Mouse (Mus musculus): Measurements from ENCODE around the gene Ucn2.

Gene Ucn2

DNA sequence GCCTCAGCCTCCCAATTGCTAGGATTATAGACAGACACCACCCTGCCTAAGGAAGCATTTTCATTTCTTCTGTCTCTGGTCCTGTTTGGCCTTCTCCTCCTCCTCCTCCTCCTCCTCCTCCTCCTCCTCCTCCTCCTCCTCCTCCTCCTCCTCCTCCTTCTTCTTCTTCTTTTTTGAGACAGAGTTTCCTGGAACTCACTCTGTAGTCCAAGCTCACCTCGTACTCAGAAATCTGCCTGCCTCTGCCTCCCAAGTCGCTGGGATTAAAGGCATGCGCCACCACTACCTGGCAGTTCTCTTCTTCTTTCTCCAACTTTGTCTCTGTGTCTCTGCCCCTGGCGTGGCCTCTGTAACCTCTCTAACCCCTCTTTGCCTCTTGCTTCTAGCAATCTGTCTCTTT, at the start of gene Ucn2:
Gene Ucn2, plus strand, starts transcription at position 301 of the 400 bp plus-strand sequence.
- DNase-seq: no peak

DNA sequence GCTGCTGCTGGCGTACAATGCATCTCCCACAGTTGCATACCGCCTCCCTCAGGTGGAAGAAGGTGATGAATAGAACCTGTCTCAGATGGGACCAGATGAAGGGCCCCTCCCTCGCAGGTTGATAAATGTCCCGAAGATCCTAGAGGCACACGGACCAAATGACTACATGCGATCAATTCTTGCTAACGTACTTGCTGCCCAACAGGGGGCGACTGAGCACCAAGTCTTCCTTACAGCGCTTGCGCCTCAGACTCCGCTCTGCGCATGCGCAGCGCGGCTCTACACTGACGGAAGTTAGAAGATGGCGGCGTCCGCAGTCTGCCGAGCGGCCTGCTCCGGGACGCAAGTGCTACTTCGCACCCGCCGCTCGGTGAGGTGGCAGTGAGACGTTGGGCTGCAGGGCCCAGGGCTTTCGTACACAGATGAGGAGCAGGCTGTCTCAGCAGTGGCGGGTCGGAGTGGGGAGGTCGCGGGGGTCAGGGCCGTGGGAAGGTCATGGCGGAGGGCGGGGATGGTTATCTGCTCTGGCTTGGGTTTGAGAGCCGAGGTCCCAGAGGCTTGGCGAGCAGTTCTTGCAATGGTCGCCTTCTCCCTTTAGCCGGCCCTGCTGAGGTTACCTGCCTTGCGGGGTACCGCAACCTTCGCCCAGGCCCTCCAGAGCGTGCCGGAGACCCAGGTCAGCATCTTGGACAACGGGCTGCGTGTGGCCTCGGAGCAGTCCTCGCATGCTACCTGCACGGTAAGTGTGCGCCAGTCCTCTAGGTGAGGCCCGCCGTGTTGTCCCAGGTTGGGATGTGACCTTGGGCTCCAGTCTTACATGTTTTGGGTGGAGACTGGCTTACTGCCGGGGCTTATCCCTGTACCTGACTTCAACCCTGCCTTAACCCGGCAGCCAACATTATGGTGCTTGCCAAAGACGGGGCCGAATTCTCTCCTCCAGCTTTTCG, 49.1 kb upstream of the Ucn2 start, which contains the start of gene Uqcrc1:
Gene Uqcrc1, plus strand, starts transcription at position 216 of the 947 bp plus-strand sequence.
- DNase-seq: peak; percentile 98

DNA sequence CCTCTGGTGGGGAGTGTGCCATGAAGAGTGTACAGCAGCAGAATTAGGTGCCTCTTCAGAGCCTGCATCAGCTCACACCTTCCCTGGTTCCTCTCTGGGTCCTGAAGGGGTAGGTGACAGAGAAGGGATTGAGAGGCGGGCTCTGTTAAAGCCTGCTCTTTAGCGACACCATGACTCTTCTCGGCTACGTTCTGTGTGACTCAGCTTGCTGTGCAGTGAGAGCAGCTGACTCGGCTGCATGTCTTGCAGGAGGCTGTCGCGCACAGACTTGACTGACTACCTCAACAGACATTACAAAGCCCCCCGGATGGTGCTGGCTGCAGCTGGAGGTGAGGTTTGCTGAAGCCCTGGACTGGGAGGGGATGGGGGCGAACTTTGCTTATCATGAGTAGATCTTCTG, 40.7 kb upstream of the Ucn2 start:
- no peak for DNase-seq

DNA sequence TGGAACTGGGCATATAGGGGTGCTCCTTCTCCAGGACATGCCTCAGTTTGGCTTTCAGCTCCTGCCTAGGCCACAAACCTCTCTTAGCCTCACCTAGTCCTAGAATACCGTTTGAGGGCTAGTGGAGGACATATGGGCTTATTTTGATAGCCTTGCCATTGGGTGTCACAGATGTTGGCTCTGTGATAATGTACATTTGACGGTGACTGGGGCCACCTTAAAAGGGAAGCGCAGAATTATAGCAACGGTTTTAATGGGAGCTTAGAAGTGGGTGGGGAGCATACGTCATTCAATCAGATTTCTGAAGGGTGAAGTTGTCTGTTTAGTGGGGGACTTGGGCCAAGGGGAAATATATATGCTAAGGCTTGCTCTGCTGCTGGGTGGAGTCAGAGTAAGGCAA, 40.2 kb upstream of the Ucn2 start:
- DNase-seq: no peak

DNA sequence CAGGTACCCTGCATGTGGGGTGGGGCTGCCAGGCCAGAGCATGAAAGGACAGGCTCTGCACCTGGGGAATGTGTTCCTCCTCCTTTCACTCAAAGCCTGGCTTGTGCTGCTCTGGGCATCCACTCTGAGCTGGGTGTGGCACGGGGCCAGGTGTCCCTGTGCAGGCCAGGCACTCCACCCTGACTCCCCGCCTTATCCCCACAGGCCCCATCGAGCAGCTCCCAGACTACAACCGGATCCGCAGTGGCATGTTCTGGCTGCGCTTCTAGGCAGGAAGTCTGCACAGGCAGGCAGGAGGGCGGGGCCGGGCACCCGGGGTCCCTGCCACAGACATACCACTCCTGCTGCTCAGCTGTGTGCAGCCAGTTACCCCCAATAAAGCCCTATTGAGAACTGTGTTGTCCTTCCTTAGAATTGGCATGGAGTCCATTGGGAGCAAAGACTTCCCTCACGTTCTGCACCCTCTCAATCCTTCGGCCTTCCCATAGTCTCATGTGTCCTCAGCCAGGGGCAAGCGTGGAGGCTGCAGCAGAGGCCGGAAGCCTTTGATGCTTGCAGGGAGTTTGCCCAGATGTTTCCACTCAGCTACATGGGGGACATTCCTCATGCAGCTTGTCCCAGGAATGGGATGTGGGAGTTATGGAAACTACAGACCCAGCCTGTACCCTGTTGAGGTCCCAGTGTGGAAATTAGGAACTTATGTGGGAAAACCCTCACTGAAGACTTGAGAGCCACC, 36.4 kb upstream of the Ucn2 start:
- peak; percentile 53 to 67 for DNase-seq

DNA sequence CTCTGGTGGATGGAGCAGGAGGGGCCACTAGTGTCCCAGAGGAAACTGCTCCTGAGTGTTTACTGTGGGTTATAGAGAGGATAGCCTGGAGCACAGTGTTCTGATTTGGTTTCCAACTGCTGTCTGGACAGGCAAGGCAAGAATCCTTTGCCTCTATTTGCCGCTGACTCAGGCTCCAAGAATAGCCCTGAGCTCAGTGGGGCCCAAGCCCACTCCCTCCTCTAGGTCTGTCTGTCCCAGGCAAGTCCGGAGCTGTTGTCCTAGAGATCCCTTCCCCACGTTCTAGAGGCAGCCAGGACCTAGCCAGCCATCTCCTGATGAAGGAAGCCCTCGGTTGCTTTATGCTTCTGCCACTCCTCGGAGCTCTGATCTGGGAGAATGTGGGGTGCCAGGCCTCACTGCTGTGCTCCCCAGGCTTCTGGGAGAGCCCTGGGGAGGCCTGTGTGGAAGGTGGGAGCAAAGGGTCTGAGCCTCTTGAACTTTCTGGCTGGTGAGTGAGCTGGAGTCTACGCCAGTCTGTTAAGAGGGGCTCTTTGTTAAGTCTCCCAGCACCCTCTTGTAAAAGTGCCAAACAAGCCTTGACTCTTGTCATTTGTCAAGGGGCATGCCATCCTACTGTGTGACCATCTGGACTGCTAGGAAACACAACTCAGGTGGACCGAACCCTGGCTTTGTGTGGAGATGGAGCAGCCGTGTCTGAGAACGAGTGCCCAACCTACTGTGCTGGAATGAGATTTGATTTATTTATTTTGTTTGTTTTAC, 35.7 kb upstream of the Ucn2 start:
- peak in 1 of 2 experiments; percentile 28 for DNase-seq

DNA sequence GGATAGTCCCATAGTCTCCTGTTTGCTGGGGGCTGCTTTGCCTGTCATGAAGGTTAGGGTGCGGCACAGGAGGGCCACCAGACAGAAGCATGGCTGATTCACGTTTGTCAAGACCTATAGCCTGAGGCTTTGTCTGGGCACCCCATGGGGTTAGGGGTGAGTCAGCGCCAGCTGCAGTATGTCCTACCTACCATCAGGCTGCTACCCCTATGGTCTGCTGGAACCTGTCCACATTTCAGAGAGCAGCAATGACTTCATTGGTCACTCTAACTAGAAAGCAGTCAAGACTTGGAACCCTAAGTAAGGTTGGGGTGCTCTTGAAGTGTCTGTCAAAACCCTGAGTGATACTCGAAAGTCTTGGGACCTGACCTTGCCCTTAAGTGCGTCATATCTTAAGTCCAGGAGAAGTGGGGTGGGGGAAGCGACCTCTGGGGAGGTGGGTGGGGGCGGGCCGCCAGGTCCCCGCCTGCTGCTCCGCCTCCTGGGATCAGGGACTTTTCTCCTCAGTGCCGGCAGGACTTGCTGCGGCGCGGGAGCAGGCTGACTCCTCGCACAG, 32.7 kb upstream of the Ucn2 start, which contains the start of gene Col7a1:
Gene Col7a1, plus strand, starts transcription at position 506 of the 556 bp plus-strand sequence.
- no peak for DNase-seq

DNA sequence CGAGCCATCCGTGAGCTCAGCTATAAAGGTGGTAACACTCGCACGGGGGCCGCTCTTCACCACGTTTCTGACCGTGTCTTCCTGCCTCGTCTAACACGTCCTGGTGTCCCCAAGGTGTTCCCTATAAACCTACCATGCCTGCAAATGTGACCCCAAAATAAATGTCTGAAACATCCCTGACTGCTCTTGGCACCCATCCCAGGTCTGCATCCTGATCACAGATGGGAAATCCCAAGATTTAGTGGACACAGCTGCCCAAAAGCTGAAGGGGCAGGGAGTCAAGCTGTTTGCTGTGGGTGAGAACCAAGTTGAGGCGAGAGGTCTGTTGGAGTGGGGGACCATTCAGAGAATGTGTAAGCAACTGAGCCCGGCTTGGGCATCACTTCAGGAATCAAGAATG, 30.6 kb upstream of the Ucn2 start:
- DNase-seq: no peak

DNA sequence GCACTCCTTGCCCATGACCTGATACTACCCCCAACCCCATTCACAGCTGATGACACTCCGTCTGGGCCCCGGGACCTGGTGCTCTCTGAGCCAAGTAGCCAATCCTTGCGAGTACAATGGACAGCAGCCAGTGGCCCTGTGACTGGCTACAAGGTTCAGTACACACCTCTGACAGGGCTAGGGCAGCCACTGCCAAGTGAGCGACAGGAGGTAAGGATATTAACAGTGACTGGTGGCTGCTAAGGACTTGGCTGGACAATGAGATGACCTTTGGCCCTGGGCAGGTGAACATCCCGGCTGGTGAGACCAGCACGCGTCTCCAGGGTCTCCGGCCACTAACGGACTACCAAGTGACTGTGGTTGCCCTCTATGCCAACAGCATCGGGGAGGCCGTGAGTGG, 30.0 kb upstream of the Ucn2 start:
- DNase-seq: no peak

DNA sequence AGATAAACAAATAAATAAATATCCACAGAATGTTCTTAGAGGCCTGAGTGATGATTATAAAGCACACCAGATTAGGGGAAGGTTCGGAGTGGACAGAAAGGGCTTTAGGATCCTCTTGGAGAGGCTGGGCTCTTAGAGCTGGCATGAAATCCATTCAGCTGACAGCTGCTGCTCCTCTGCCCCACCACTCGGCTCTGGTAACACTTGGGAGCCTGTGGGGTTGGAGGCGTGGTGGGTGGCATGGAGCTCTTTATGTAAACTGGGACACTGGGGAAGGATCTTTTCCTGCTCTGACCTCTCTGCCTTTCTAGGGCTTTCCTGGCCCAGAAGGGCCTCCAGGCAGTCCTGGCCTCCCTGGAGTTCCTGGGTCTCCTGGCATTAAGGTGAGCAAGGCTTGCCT, 22.2 kb upstream of the Ucn2 start:
- DNase-seq: no peak

DNA sequence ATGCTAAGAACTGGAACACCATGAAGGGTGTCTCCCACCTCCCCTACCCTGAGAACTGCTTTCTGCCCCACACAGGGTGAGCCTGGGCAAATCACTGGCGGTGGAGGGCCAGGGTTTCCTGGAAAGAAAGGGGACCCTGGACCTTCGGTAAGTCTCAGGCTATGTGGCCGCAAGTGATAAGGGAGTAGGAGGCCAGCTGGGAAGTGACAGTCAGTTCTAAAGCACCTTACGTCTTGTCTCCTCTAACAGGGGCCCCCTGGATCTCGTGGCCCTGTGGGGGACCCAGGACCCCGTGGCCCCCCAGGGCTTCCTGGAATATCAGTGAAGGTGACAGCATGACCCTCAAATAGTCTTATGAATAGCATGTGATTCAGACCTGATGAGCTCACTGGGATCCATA, 21.5 kb upstream of the Ucn2 start:
- DNase-seq: no peak

DNA sequence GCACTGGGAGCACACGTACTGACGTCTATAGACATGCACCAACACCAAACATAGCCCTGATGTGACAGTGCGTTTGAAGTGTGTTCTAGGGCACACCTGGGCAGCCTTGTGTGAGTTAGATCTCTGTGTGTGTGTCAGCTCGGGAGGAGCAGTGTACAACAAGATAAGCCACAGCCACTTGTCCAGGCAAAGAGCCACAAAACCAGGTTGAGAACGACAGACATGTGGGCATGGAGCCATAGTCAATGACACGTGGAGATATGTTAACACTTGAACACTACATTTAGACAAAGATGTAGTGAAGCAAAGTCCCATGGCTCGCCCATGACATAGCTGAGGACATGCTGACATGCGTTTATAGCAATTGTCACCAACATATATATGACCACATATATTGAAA, 15.2 kb upstream of the Ucn2 start:
- DNase-seq: no peak

DNA sequence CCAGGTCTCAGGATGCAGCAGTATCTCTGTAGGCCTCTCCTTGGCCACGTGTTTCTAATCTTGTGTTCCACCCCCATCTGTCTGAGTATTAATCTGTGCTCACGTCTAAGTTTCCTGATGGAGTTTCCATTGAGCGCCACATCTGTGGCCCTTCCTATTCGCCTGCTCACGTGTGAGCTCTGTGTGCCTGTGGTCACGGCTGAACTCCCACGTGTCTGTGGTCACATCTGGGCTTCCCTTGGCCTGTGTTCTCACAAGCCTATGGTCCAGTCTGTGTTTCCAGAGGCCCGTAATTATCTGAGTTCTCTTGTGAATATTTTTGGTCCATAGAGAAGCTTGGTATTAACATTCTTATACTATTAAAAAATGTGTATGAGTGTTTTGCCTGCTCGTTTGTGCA, 9.3 kb upstream of the Ucn2 start:
- no peak for DNase-seq

DNA sequence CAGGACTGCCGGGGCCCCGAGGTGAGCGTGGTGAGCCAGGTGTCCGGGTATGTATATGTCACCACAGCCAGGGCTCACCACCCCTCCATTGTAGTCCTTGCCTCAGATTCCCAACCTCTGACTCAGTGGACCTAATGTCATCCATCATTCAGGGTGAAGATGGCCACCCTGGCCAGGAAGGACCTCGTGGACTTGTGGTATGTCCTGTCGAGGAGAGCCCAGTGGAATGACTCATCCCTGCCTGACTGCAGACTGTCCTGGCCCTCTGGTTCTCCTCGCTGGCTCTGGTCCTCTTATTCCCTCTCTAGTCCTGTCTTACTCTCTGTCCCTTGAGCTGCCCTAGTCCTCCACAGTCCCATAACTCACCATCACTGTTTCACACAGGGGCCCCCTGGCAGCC, 7.8 kb upstream of the Ucn2 start:
- no peak for DNase-seq

DNA sequence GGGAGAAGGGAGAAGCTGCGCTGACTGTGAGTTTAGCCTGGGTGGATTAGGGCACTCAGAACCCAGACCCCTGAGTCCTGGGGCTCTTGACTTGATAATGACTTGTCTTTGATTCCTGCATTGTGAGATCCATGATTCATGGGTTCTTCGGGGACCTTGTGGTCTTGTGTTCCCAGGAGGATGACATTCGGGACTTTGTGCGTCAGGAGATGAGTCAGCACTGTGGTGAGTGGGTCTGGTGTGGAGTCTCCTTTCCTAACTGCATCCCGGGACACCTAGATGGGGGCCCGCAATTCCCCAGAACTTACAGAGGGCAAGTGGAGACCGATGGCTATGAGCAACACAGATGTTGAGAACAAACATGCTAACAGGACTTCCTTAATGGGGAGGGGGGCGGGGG, 3.3 kb upstream of the Ucn2 start:
- no peak for DNase-seq

DNA sequence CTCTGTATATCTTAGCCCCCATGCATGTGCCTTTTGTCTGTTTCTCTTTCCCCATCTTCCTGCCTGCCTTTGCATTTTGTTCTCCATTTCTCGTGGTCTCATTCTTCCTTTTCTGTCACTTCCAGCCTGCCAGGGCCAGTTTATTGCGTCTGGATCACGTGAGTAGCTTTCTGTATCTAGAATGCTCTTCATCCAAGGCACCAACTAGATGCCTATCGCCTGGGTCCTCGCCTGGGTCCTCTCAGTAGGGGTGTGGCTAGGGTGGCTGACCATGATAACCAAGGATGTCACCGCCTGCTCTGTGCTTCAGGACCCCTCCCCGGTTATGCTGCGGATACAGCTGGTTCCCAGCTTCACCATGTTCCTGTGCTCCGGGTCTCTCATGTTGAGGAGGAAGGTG, 2.6 kb upstream of the Ucn2 start:
- no peak for DNase-seq

DNA sequence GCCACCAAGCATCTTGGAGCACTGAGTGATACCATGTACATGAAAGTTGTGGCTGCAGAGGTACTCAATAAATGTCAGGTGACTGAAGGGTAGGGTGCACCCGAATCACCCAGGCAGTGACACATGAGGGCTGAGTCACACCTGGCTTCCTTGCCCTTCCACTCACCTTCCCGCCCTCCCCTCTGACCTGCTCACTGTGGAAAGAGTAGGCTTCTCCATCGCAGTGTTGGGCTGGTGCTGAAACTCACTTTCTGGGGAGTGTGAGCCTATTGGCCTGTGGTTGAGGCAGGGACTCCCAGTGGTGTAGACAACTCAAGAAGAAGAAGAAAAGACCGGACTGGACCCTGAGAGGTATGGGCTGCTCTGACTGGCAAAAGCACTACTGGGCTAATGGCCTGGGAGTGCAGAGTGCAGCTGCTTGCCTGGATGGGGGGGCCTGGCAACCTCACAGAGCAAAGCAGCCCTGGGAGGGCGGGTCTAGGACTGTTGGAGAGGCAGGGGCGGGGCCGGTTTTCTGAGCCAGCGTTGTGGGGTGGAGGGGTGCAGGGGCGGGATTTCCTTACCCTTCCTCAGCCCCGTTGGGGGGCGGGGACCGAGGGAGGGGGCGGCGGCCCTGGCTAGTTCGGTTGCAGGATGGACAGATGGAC, 2.0 kb downstream of the Ucn2 start:
- DNase-seq: no peak

DNA sequence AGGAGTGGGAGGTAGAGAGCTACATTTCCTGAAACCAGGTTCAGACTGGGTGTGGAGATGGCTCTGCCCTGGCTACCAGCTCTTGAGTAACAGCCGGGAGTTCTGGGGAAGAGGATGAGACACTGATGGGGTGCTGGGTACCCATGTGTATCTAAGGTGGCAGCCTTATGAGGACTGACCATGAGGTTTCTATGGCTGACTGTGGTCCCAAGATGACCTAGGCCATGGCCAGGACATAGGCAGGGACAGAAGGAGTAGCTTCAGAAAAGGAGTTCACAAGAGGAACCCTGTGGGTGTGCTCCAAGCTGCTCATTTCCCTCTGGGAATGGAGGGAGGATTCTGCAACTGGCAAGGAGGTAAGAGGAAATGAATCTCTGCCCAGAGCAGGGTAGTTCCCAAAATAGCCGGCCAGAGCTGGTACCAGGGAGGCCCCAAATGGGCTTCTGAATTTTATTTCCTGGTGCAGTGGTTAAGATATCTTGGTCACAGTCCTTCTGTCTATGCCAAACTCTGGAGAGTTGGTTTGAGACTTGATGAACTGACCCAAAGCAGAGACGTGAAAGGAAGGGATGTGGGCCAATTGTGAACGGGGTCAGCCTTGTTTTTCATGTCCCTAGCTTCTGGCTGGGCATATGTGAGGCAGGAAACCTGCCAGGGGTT, 4.1 kb downstream of the Ucn2 start:
- DNase-seq: no peak

DNA sequence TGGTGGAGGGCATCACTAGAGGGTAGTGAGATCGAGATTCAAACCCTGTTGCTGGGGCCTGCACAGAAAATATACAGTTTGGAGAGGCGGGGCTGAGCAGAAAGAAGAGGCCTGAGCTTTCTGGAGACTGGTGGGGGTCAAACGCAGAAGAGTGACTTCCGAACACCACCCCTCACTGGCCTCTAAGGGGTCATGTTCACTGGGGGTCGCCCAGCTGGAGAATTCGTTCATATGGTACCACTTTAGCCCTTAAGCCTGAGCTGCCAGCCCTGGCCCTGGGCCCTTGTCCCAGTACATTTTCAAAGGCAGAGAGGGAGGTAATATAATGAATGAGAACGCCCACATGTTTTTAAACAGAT, 4.6 kb downstream of the Ucn2 start:
- DNase-seq: no peak

DNA sequence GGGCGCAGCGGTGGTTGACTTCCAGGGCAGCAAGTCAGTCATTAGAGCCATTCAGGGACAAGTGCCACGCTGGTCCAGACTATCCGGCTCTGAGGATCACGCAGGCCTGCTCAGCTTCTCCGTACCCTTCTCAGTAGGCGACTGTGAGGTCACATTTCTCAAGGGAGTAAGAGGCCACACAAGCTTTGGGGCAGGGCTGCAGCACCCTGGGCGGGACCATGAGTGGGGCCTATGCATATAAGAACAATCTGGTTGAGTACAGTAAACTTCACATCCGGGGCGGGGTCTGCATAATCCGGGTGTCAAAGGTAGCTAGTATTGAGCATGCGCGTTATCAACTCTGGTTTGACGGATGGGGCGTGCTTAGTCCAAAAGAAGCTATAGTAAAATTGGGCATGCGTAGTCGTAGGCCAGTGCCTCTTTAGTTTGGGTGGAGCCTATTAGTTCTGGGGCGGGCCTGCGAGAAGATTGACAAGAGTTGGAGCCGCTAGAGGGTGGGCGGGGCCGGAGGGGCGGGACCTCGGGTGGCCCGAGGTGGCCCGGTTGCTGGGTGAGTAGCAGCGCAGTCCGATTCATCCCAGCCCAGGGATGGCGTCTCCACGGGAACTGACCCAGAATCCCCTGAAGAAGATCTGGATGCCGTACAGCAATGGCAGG, 5.7 kb downstream of the Ucn2 start, which contains the start of gene Pfkfb4:
Gene Pfkfb4, plus strand, starts transcription at position 351 of the 657 bp plus-strand sequence.
- peak; percentile 88 to 91 for DNase-seq

DNA sequence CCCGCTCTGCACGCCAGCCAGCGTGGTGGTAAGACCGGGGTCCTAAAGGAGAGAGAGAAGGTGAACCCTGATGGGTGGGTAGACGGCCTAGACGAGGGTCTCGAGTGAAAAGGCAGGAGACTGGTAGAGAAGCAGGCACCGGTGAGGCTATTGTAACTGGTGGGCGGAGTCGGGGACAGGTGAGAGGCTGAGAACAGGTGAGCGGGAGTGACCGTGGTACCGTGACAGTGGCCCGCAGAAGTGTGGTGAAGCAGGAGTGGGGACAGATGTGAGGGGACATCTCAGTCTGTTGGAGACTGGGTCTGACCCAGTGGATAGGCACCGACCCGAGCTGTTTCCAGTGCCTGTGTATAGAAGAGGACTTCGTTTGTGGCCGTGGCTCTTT, 6.3 kb downstream of the Ucn2 start:
- no peak for DNase-seq
